Mouse (Mus musculus) embryonic fibroblast, embryonic 13.5 days (primary cell): Measurements from ENCODE around the gene 3425401B19Rik.

Experiments
- CTCF ChIP-seq: IDR thresholded peaks from 2 replicates; pipeline ENCODE4 v1.5.1; 2011; ENCODE audit warnings: mild to moderate bottlenecking, control low read depth, low read length, moderate library complexity, borderline replicate concordance; ENCODE audit not compliant: insufficient read depth
- POLR2A ChIP-seq: IDR thresholded peaks from 2 replicates; pipeline ENCODE4 v1.6.1; 2011; ENCODE audit warnings: low read depth, mild to moderate bottlenecking, control low read depth, low read length, moderate library complexity

DNA sequence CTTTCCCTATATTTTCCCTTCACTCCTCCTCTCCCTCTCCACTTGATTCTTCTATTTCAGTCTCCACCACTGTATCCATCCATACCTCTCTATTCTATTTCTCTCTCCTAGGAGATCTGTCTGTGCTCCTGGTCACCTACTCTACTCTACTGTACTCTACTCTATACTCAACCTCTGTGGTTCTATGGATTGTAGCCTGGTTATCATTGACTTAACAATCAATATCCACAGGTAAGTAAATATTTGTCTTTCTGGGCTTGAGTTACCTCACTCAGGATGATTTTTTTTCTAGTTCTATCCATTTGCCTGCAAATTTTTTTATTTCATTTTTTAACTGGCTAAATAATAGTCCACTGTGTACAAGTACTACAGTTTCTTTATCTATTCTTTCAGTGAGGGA is 41.8 kb upstream of the 3425401B19Rik start:
- TF ChIP-seq CTCF (no peak), POLR2A (no peak)
